Mouse (Mus musculus) spleen, adult 2 months (tissue): ENCODE measurements around the gene Pcyt2. TPM values are rescaled to one million over a fixed set of nuclear protein-coding genes. Genes with fewer than 3 reads are reported as not detected.

Experiments
- DNase-seq, 2 experiments: peaks; one replicate each; pipeline versions ENCODE4 v3.0.0 to v3.0.0-alpha.2; 2012 to 2021; ENCODE audit warnings: low spot score in 2 of 2, low read depth in 1 of 2
- H3K27ac ChIP-seq: fragments of 200-500 bp; 2 replicates; pipeline ENCODE4 v1.5.1; 2012; ENCODE audit warnings: low read length, inconsistent platforms; ENCODE audit not compliant: insufficient read depth
- H3K27me3 ChIP-seq: fragments of 200-500 bp; 2 replicates; pipeline ENCODE4 v1.6.1; 2012; ENCODE audit warnings: mild to moderate bottlenecking, moderate library complexity, low read length, inconsistent platforms; ENCODE audit not compliant: control insufficient read depth, insufficient read depth
- H3K36me3 ChIP-seq: fragments of 200-500 bp; 2 replicates; pipeline ENCODE4 v1.6.1; 2012; ENCODE audit warnings: mild to moderate bottlenecking, low read length, inconsistent platforms; ENCODE audit not compliant: control insufficient read depth, insufficient read depth
- H3K4me1 ChIP-seq: fragments of 200-500 bp; 2 replicates; pipeline ENCODE4 v1.6.1; 2011; ENCODE audit warnings: inconsistent platforms; ENCODE audit not compliant: control insufficient read depth, insufficient read depth, insufficient read length
- H3K4me3 ChIP-seq: fragments of 200-500 bp; 2 replicates; pipeline ENCODE4 v1.5.1; 2011; ENCODE audit warnings: mild to moderate bottlenecking, inconsistent platforms; ENCODE audit not compliant: insufficient read depth, insufficient read length; ENCODE audit errors: extremely low read depth
- CTCF ChIP-seq: fragments of 200-500 bp; IDR thresholded peaks from 2 replicates; pipeline ENCODE4 v1.5.1; 2011; ENCODE audit warnings: mild to moderate bottlenecking, inconsistent platforms; ENCODE audit not compliant: insufficient read depth, insufficient read length, insufficient replicate concordance; ENCODE audit errors: extremely low read depth
- POLR2A ChIP-seq: fragments of 200-500 bp; IDR thresholded peaks from 2 replicates; pipeline ENCODE4 v1.6.1; 2011; ENCODE audit warnings: low read depth, low read length, inconsistent platforms
- WGBS: fragments of 180-500 bp; shearing (Covaris S2); methylation state at CpG from one replicate; pipeline ENCODE4 v1.1.7; 2018; 5-methylcytosine and 5-hydroxymethylcytosine counted together
- polyA plus RNA-seq: library from polyadenylated mRNA; depleted of rRNA; stranded (reverse); fragments of >200 nt; gene quantifications from 2 replicates; pipeline ENCODE4 v1.2.3, GENCODE M21; 2012

The Pcyt2 gene
- polyA plus RNA-seq, 1 experiment = 139 TPM

DNA sequence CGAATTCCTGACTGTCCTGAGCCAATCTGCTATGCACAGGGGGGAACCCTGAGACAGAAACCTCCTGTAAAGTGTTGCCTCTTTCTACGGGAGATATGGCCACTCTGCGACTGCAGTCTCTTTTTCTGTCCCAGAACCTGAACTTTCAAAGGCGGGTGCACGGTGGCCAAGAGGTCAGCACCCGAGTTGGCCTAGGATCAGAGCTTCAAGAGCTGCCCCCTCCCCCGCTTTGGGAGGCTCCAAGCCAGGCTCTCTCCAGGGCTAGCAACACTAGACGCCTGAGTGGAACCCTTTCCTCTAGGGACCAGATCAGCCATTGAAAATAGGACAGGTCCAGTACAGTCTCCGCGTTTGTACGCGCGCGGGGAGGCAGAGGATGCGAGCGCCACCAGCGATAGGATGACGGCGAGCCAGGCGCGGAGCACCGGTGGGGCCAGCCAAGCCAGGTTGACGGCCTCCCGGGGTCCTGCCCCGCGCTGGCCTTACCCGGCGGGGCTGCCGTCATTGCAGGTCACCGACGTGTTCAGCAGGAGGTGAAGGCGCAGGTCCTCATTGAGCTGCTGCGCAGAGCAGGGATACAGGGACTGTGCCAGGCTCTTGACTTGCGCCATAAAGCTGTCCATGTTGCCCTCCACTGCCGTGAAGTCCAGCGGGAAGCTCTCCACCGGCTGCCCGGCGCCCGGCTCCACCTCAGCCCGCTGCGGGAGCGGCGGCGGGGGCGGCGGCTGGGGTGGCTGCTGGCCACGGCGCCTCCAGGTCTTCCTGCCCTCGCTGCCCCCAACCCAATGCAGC lies 42.0 kb upstream of the Pcyt2 start:
- 0 out of 2 replicates have a peak overlapping the region, but pooled peaks have one; percentile 21 for H3K4me3 ChIP-seq
- no peak for DNase-seq
- H3K4me1 ChIP-seq = peaks cover 15% of the 10 kb centered on the region; the same call in 1 of the 2 replicates

GRCm38 (mm10) chr11:120658876-120659410 lies 41.2 kb upstream of the Pcyt2 start:
- no peak overlapping the region for H3K4me3 ChIP-seq
- peaks cover 31% of the 10 kb centered on the region for H3K27me3 ChIP-seq
- TF ChIP-seq CTCF = peak; percentile 79; the same call in 1 of the 2 replicates
- no peak for TF ChIP-seq POLR2A
- DNase-seq = peak; percentile 29 to 77
- 5% methylated on average over 24 of the region's 24 CpGs for WGBS
- no peak overlapping the region for H3K27ac ChIP-seq
- no peaks in the 10 kb centered on the region for H3K36me3 ChIP-seq
- peaks cover 15% of the 10 kb centered on the region; the same call in 1 of the 2 replicates for H3K4me1 ChIP-seq

More for the DNA sequence above, 42.0 kb upstream of the Pcyt2 start:
- Histone ChIP-seq H3K36me3 (no peaks in the 10 kb centered on the region), H3K27me3 (peaks cover 31% of the 10 kb centered on the region), H3K27ac (no peak overlapping the region)
- TF ChIP-seq POLR2A (no peak), CTCF (no peak)
- 6% methylated on average over 50 of the region's 50 CpGs for WGBS

DNA sequence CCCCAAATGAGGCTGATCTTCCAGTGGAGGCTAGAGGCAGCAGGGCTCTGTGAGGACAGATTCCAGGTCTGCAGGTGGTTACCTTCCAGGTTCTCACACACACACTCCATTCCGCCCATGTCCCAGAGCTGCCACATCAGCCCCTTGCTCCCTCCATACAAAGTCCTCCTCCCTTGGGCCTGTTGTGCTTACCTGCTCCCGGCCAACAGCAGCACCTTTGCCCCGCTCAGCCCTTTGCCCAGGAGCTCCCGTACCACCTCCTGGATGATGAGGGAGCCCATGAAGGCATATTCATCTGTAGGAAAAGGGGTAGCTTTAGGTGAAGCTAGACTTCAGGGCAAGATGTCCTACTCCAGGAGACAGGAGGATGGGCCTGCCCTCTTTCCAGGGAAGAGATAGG lies 39.6 kb upstream of the Pcyt2 start:
- Histone ChIP-seq H3K4me1 (peaks cover 15% of the 10 kb centered on the region; the same call in 1 of the 2 replicates), H3K4me3 (no peak overlapping the region), H3K27me3 (peaks cover 31% of the 10 kb centered on the region), H3K27ac (no peak overlapping the region), H3K36me3 (no peaks in the 10 kb centered on the region)
- no peak for DNase-seq
- TF ChIP-seq POLR2A (no peak), CTCF (no peak)
- 84% methylated on average over 4 of the region's 4 CpGs for WGBS

- DNase-seq = no peak
- H3K36me3 ChIP-seq = no peaks in the 10 kb centered on the region
- WGBS = 80% methylated on average over 3 of the region's 3 CpGs
- no peak overlapping the region for H3K4me3 ChIP-seq
- peaks cover 1% of the 10 kb centered on the region; the same call in 1 of the 2 replicates for H3K4me1 ChIP-seq
- H3K27me3 ChIP-seq = peaks cover 13% of the 10 kb centered on the region
- TF ChIP-seq CTCF = no peak
- TF ChIP-seq POLR2A = no peak
- no peak overlapping the region for H3K27ac ChIP-seq
Observed at GRCm38 (mm10) chr11:120654741-120655140, 37.0 kb upstream of the Pcyt2 start.

DNA sequence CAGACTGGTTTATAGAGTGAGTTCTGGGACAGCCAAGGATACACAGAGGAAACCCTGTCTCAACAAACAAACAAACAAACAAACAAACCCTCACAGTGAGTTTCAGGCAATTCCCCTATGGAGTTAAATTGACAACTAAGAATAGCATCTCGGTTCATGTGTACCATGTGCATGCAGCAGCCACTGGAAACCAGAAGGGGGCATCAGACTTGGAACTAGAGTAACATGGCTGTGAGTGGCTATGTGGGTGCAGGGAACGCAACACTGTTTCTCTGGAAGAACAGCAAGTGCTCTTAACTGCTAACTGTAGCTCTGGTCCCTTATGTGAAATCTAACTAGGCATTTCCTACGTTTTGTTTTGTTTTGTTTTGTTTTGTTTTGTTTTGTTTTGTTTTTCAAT lies 34.1 kb upstream of the Pcyt2 start:
- TF ChIP-seq POLR2A (no peak), CTCF (no peak)
- 0 out of 2 replicates have a peak, but pooled peaks cover 2% of the 10 kb centered on the region for H3K27me3 ChIP-seq
- 90% methylated on average over 3 of the region's 3 CpGs for WGBS

GRCm38 (mm10) chr11:120648001-120648476 lies 30.3 kb upstream of the Pcyt2 start, which contains the start of gene Myadml2:
Myadml2 (minus strand) TSS chr11:120648158.
- H3K27me3 ChIP-seq = no peaks in the 10 kb centered on the region
- no peaks in the 10 kb centered on the region for H3K36me3 ChIP-seq
- H3K27ac ChIP-seq = peak within 1 kb of the TSS; percentile 32; the same call in 1 of the 2 replicates
- peak within 1 kb of the TSS; percentile 38 for H3K4me3 ChIP-seq
- no peak for DNase-seq
- H3K4me1 ChIP-seq = peaks cover 8% of the 10 kb centered on the region
- TF ChIP-seq POLR2A = no peak
- TF ChIP-seq CTCF = no peak
- WGBS = 5% methylated on average over 13 of the region's 13 CpGs

More for the DNA sequence above, 34.1 kb upstream of the Pcyt2 start:
- H3K27ac ChIP-seq = no peak overlapping the region
- no peak for DNase-seq
- H3K36me3 ChIP-seq = no peaks in the 10 kb centered on the region
- H3K4me1 ChIP-seq = peaks cover 7% of the 10 kb centered on the region
- no peak overlapping the region for H3K4me3 ChIP-seq
